Mouse (Mus musculus): ENCODE data around the gene Map6. TPM values are rescaled to one million over a fixed set of nuclear protein-coding genes. Genes with fewer than 3 reads are reported as not detected.

The Map6 gene
- polyA plus RNA-seq (2014; fragmentation: Nextera tagmentation; extraction: Ambion mirVana), result 118 and 140 TPM in 2 replicates

DNA sequence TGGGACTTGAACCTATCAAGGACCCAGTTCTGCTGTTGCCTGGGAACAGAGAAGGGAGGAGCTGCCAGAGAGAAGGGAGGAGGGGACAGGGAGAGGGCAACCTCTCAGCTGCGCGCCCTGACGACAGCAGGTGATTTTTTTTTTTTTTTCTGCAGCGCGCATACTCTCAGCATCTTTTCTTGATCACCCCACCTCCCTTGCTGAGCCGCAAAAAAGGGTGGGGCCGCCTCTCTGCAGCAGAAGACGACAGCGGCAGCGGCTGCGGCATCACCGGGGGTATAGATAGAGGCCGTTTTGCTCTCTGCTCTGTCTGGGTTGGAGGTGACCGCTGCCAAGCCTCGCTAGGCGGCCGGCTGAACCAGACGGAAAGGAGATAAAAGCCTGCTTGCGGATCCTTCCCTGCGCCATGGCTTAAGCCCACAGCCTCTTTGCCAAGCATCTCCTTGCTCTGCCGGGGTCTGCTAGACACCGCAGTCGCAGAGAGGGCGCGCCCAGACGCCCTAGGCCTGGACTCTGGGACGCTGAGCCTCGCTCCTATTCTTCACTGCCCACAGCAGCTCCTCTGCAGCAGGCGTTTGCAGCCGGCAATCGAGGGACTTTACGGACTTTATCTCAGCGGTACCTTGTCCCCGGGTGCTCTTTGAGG, at the start of gene Map6:
Gene Map6 (plus strand): TSS at position 197 of the 646 bp plus-strand sequence.
- WGBS, result under 1% methylated on average over 34 of the region's 34 CpGs
- H3K4me1 ChIP-seq (ENCODE audit: control insufficient read depth, insufficient read depth, low read length), result peaks cover 23% of the 10 kb centered on the region
- ATAC-seq (ENCODE audit: low read depth), result peak; percentile 76
- peak within 1 kb of the TSS; percentile 85 for H3K9ac ChIP-seq (replicated peaks; ENCODE audit: low read depth, low read length)
- peak within 1 kb of the TSS; percentile 98 for H3K27ac ChIP-seq (ENCODE audit: low read depth, low read length)
- H3K9me3 ChIP-seq (ENCODE audit: control insufficient read depth, low read length), result no peaks in the 10 kb centered on the region
- H3K36me3 ChIP-seq (ENCODE audit: control insufficient read depth, insufficient read depth, low read length), result no peaks in the 10 kb centered on the region
- no peaks in the 10 kb centered on the region for H3K27me3 ChIP-seq (ENCODE audit: control insufficient read depth, insufficient read depth, low read length)
- H3K4me2 ChIP-seq (ENCODE audit: low read depth, low read length), result peak within 1 kb of the TSS; percentile 99
- peak within 1 kb of the TSS; percentile 92 for H3K4me3 ChIP-seq (ENCODE audit: low read depth, low read length)

GRCm38 (mm10) chr7:99224225-99224624, 43.0 kb upstream of the Map6 start:
- H3K9ac ChIP-seq (replicated peaks; ENCODE audit: low read depth, low read length), result no peak overlapping the region
- H3K4me1 ChIP-seq (ENCODE audit: control insufficient read depth, insufficient read depth, low read length), result no peaks in the 10 kb centered on the region
- no peaks in the 10 kb centered on the region for H3K9me3 ChIP-seq (ENCODE audit: control insufficient read depth, low read length)
- ATAC-seq (ENCODE audit: low read depth), result no peak
- no peak overlapping the region for H3K27ac ChIP-seq (ENCODE audit: low read depth, low read length)
- whole genome bisulfite sequencing, result 70% methylated on average over 7 of the region's 7 CpGs
- H3K4me2 ChIP-seq (ENCODE audit: low read depth, low read length), result no peak overlapping the region
- no peaks in the 10 kb centered on the region for H3K27me3 ChIP-seq (ENCODE audit: control insufficient read depth, insufficient read depth, low read length)
- no peaks in the 10 kb centered on the region for H3K36me3 ChIP-seq (ENCODE audit: control insufficient read depth, insufficient read depth, low read length)
- H3K4me3 ChIP-seq (ENCODE audit: low read depth, low read length), result no peak overlapping the region

GRCm38 (mm10) chr7:99224648-99225190, 42.5 kb upstream of the Map6 start:
- Histone ChIP-seq H3K4me1 (ENCODE audit: control insufficient read depth, insufficient read depth, low read length) (no peaks in the 10 kb centered on the region), H3K4me3 (ENCODE audit: low read depth, low read length) (no peak overlapping the region), H3K9ac (replicated peaks; ENCODE audit: low read depth, low read length) (no peak overlapping the region), H3K36me3 (ENCODE audit: control insufficient read depth, insufficient read depth, low read length) (no peaks in the 10 kb centered on the region), H3K9me3 (ENCODE audit: control insufficient read depth, low read length) (no peaks in the 10 kb centered on the region), H3K27ac (ENCODE audit: low read depth, low read length) (no peak overlapping the region), H3K27me3 (ENCODE audit: control insufficient read depth, insufficient read depth, low read length) (no peaks in the 10 kb centered on the region), H3K4me2 (ENCODE audit: low read depth, low read length) (no peak overlapping the region)
- ATAC-seq (ENCODE audit: low read depth), result no peak
- WGBS, result 53% methylated on average over 1 of the region's 1 CpGs

DNA sequence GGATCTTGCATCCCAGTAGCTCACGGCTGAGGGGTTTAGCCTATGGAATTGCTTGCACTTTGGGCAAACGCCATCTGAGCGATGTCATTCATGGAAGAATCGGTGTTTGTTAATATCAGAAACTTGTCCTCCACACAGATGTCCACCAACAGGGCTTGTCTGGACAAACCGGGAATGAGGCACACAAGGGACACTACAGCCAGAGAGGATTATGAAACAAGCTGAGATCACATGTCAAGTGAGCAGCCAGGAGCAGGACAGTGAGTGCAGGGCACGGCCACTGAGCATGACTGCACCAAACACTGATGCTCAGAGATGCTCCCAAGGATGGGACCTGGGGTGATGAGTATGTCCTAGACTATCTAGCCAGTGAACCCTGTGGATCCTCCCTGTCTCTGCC, 41.8 kb upstream of the Map6 start:
- WGBS, result 85% methylated on average over 6 of the region's 6 CpGs
- H3K27ac ChIP-seq (ENCODE audit: low read depth, low read length), result no peak overlapping the region
- H3K9ac ChIP-seq (replicated peaks; ENCODE audit: low read depth, low read length), result no peak overlapping the region
- no peaks in the 10 kb centered on the region for H3K4me1 ChIP-seq (ENCODE audit: control insufficient read depth, insufficient read depth, low read length)
- H3K27me3 ChIP-seq (ENCODE audit: control insufficient read depth, insufficient read depth, low read length), result no peaks in the 10 kb centered on the region
- H3K4me2 ChIP-seq (ENCODE audit: low read depth, low read length), result no peak overlapping the region
- no peaks in the 10 kb centered on the region for H3K9me3 ChIP-seq (ENCODE audit: control insufficient read depth, low read length)
- H3K4me3 ChIP-seq (ENCODE audit: low read depth, low read length), result no peak overlapping the region
- H3K36me3 ChIP-seq (ENCODE audit: control insufficient read depth, insufficient read depth, low read length), result no peaks in the 10 kb centered on the region
- ATAC-seq (ENCODE audit: low read depth), result no peak

DNA sequence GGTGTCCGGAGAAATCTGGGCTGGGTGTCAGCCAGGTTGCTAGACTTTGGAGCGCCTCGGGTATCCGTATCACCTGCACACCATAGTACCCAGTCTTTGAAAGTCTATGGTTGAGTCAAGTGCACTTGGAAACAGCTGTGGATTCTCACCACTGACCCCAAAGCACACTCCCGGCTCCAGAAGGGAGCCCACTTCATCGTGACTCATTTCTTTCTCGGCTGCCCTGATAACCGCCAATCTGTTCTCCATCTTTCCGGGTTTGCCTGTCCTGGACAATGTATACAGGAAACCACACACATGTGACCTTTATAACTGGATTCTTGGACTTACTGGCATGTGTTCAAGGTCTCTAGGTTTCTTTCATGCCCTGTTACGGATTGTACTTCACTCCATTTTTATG, 40.6 kb upstream of the Map6 start:
- H3K9me3 ChIP-seq (ENCODE audit: control insufficient read depth, low read length), result no peaks in the 10 kb centered on the region
- WGBS, result 93% methylated on average over 10 of the region's 10 CpGs
- no peak overlapping the region for H3K4me3 ChIP-seq (ENCODE audit: low read depth, low read length)
- no peak for ATAC-seq (ENCODE audit: low read depth)
- H3K9ac ChIP-seq (replicated peaks; ENCODE audit: low read depth, low read length), result no peak overlapping the region
- no peaks in the 10 kb centered on the region for H3K27me3 ChIP-seq (ENCODE audit: control insufficient read depth, insufficient read depth, low read length)
- H3K27ac ChIP-seq (ENCODE audit: low read depth, low read length), result no peak overlapping the region
- no peak overlapping the region for H3K4me2 ChIP-seq (ENCODE audit: low read depth, low read length)
- no peaks in the 10 kb centered on the region for H3K4me1 ChIP-seq (ENCODE audit: control insufficient read depth, insufficient read depth, low read length)
- no peaks in the 10 kb centered on the region for H3K36me3 ChIP-seq (ENCODE audit: control insufficient read depth, insufficient read depth, low read length)

DNA sequence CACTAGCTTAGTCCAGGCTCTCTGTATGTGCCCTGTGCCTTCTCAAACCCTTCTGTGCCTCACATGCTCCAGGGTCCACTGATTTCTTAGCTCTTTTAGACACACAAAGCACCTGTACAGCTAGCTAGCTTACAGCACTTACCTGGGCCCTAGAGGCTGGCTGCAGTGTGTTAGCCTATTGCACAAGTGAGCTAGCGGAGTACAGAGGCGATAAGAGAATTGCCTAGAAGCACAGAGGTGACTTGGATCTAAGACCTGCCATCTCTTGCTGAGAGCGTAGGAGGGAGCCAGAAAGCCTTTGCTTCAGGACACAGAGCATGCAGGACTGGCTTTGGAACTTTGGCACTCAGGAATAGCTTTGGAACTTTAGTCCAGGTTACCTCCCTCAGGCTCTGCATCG, 40.0 kb upstream of the Map6 start:
- 98% methylated on average over 4 of the region's 4 CpGs for WGBS
- H3K27me3 ChIP-seq (ENCODE audit: control insufficient read depth, insufficient read depth, low read length), result no peaks in the 10 kb centered on the region
- H3K9me3 ChIP-seq (ENCODE audit: control insufficient read depth, low read length), result no peaks in the 10 kb centered on the region
- H3K4me1 ChIP-seq (ENCODE audit: control insufficient read depth, insufficient read depth, low read length), result no peaks in the 10 kb centered on the region
- H3K9ac ChIP-seq (replicated peaks; ENCODE audit: low read depth, low read length), result no peak overlapping the region
- H3K4me2 ChIP-seq (ENCODE audit: low read depth, low read length), result no peak overlapping the region
- H3K4me3 ChIP-seq (ENCODE audit: low read depth, low read length), result no peak overlapping the region
- H3K36me3 ChIP-seq (ENCODE audit: control insufficient read depth, insufficient read depth, low read length), result no peaks in the 10 kb centered on the region
- no peak for ATAC-seq (ENCODE audit: low read depth)
- no peak overlapping the region for H3K27ac ChIP-seq (ENCODE audit: low read depth, low read length)

DNA sequence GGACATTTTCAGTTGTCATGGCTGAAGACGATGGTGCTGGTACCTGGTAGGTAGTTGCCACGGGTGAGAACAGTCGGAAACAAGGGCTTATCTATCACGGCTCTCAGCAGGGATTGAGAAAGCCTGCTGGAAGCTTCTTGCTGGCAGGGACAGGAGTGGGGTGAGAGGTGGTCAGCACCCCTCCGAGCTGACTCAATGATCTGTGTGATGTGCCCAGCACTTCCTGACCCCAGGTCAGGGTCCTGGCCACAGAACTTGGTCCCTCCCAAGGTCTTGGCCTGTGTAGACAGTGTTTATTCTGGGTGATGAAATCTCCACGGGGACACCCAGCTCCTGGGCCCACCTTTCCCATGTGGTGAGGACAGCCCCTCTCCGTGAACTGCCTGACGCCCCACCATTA, 38.4 kb upstream of the Map6 start:
- 79% methylated on average over 8 of the region's 8 CpGs for WGBS
- Histone ChIP-seq H3K27ac (ENCODE audit: low read depth, low read length) (no peak overlapping the region), H3K4me2 (ENCODE audit: low read depth, low read length) (no peak overlapping the region), H3K9me3 (ENCODE audit: control insufficient read depth, low read length) (no peaks in the 10 kb centered on the region), H3K9ac (replicated peaks; ENCODE audit: low read depth, low read length) (no peak overlapping the region), H3K36me3 (ENCODE audit: control insufficient read depth, insufficient read depth, low read length) (no peaks in the 10 kb centered on the region), H3K27me3 (ENCODE audit: control insufficient read depth, insufficient read depth, low read length) (no peaks in the 10 kb centered on the region), H3K4me1 (ENCODE audit: control insufficient read depth, insufficient read depth, low read length) (no peaks in the 10 kb centered on the region), H3K4me3 (ENCODE audit: low read depth, low read length) (no peak overlapping the region)
- ATAC-seq (ENCODE audit: low read depth), result no peak

- no peak; the same call in 1 of the 2 replicates for ATAC-seq (ENCODE audit: low read depth)
- Histone ChIP-seq H3K4me2 (ENCODE audit: low read depth, low read length) (no peak overlapping the region), H3K27me3 (ENCODE audit: control insufficient read depth, insufficient read depth, low read length) (no peaks in the 10 kb centered on the region), H3K9ac (replicated peaks; ENCODE audit: low read depth, low read length) (no peak overlapping the region), H3K4me3 (ENCODE audit: low read depth, low read length) (no peak overlapping the region), H3K9me3 (ENCODE audit: control insufficient read depth, low read length) (no peaks in the 10 kb centered on the region), H3K36me3 (ENCODE audit: control insufficient read depth, insufficient read depth, low read length) (no peaks in the 10 kb centered on the region), H3K27ac (ENCODE audit: low read depth, low read length) (no peak overlapping the region), H3K4me1 (ENCODE audit: control insufficient read depth, insufficient read depth, low read length) (no peaks in the 10 kb centered on the region)
- 23% methylated on average over 2 of the region's 2 CpGs for WGBS
These were observed 37.8 kb upstream of the Map6 start for GRCm38 (mm10) chr7:99229411-99229810.

GRCm38 (mm10) chr7:99230061-99230747, 37.0 kb upstream of the Map6 start:
- no peaks in the 10 kb centered on the region for H3K36me3 ChIP-seq (ENCODE audit: control insufficient read depth, insufficient read depth, low read length)
- no peak overlapping the region for H3K27ac ChIP-seq (ENCODE audit: low read depth, low read length)
- H3K9ac ChIP-seq (replicated peaks; ENCODE audit: low read depth, low read length), result no peak overlapping the region
- no peak overlapping the region for H3K4me2 ChIP-seq (ENCODE audit: low read depth, low read length)
- no peaks in the 10 kb centered on the region for H3K9me3 ChIP-seq (ENCODE audit: control insufficient read depth, low read length)
- H3K27me3 ChIP-seq (ENCODE audit: control insufficient read depth, insufficient read depth, low read length), result no peaks in the 10 kb centered on the region
- no peak overlapping the region for H3K4me3 ChIP-seq (ENCODE audit: low read depth, low read length)
- 81% methylated on average over 7 of the region's 7 CpGs for whole genome bisulfite sequencing
- H3K4me1 ChIP-seq (ENCODE audit: control insufficient read depth, insufficient read depth, low read length), result no peaks in the 10 kb centered on the region
- no peak for ATAC-seq (ENCODE audit: low read depth)
